Mouse (Mus musculus) kidney, postnatal 10 days (tissue): Measurements from ENCODE around the gene Abca9.

Experiments
- DNase-seq: peaks from one replicate; pipeline ENCODE4 v3.0.0; 2021; ENCODE audit warnings: mixed read lengths

Abca9 gene

GRCm38 (mm10) chr11:110060127-110060526, 107.9 kb downstream of the Abca9 start:
- DNase-seq = no peak

DNA sequence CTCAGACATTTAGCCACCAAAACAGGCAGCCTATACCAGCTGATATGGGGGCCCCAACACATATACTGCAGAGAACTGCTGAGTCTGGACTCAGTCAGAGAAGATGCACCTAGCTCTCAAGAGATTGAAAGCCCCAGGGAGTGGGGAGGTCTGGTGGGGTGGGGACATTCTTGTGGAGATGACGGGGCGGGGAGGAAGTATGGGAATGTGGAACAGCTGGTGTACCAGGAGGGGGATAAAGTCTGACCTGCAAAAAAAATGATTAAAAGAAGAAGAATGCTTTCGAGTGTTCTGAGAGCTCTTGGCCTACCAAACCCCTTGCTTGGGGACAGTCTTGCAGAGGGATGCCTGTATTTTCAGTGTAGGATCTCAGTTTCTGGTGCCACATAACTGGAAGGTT, 114.3 kb downstream of the Abca9 start:
- DNase-seq = no peak
